Mouse (Mus musculus) heart, adult 11 months (tissue): Measurements from ENCODE around the gene Etv2.

Experiments
- DNase-seq: peaks from one replicate; pipeline ENCODE4 v3.0.0; 2022

Gene Etv2

GRCm38 (mm10) chr7:30587842-30588667 lies 47.6 kb downstream of the Etv2 start:
- no peak for DNase-seq

- peak; percentile 91 for DNase-seq
These were observed 49.1 kb downstream of the Etv2 start for GRCm38 (mm10) chr7:30586455-30587020.

GRCm38 (mm10) chr7:30585170-30585569 lies 50.5 kb downstream of the Etv2 start:
- peak; percentile 93 for DNase-seq

DNA sequence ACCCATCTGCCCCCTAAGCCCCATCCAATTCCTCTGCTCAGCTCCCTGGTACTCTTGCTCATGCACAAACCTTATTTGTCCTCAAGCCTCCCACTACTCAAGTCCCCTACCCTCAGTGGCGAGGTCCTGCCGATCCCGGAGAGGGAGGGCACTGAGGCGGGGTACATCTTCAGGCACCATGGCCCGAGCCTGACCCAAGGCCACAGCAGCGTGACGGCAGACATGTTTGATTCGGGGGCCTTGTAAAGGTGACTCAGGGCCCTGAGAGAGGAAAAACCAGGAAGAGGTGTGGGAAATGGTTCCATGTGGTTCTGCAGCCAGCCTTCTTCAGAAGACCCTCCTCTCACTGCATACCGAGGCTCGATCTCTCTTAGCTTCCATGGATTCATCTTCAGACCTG lies 51.3 kb downstream of the Etv2 start:
- DNase-seq: no peak
